7 mouse cellular contexts compared by ENCODE assay signal in genomic region chr1:39576431-39577243, GRCm38 (mm10). TPM values are rescaled to one million over a fixed set of nuclear protein-coding genes. Genes with fewer than 3 reads are reported as not detected.
DNase-seq lines count a peak whose midpoint lies in the region; ATAC-seq and TF ChIP-seq lines count a peak whose summit lies in the region.

No protein-coding gene starts in this region.

- H3K4me1 ChIP-seq in hindbrain, postnatal 0 days (ENCODE audit: insufficient read depth, low read length): peaks cover 8% of the 10 kb centered on the region
- H3K4me1 ChIP-seq in limb, embryonic 13.5 days: peaks cover 36% of the 10 kb centered on the region
- H3K4me1 ChIP-seq in midbrain, embryonic 12.5 days: peaks cover 19% of the 10 kb centered on the region
- peaks cover 3% of the 10 kb centered on the region; the same call in 1 of the 2 replicates for H3K4me1 ChIP-seq in spleen, adult 2 months (ENCODE audit: control insufficient read depth, insufficient read depth, insufficient read length)

- H3K27me3 ChIP-seq in hindbrain, postnatal 0 days (ENCODE audit: insufficient read depth, low read length): no peaks in the 10 kb centered on the region
- no peaks in the 10 kb centered on the region for H3K27me3 ChIP-seq in limb, embryonic 13.5 days
- no peaks in the 10 kb centered on the region for H3K27me3 ChIP-seq in midbrain, embryonic 12.5 days
- H3K27me3 ChIP-seq in spleen, adult 2 months (ENCODE audit: control insufficient read depth, insufficient read depth, low read length): no peaks in the 10 kb centered on the region

- H3K9me3 ChIP-seq in hindbrain, postnatal 0 days (ENCODE audit: low read length): no peaks in the 10 kb centered on the region
- no peaks in the 10 kb centered on the region for H3K9me3 ChIP-seq in limb, embryonic 13.5 days
- H3K9me3 ChIP-seq in midbrain, embryonic 12.5 days: no peaks in the 10 kb centered on the region

- ATAC-seq in hindbrain, postnatal 0 days: peak; percentile 88
- ATAC-seq in limb, embryonic 13.5 days (ENCODE audit: low FRiP score, low read depth): peak; percentile 83
- ATAC-seq in midbrain, embryonic 12.5 days (ENCODE audit: low FRiP score, low read depth): peak; percentile 65

- peak overlapping the region; percentile 94 for H3K9ac ChIP-seq in hindbrain, postnatal 0 days (replicated peaks; ENCODE audit: low read length)
- peak overlapping the region; percentile 97 for H3K9ac ChIP-seq in limb, embryonic 13.5 days
- H3K9ac ChIP-seq in midbrain, embryonic 12.5 days (replicated peaks): peak overlapping the region; percentile 91

- no peak for TF ChIP-seq POLR2A in spleen, adult 2 months (IDR thresholded peaks at IDR 0.05; ENCODE audit: low read depth, low read length)

- H3K4me2 ChIP-seq in hindbrain, postnatal 0 days (ENCODE audit: low read depth, low read length): peak overlapping the region; percentile 62
- peak overlapping the region; percentile 81 for H3K4me2 ChIP-seq in limb, embryonic 13.5 days (replicated peaks)
- H3K4me2 ChIP-seq in midbrain, embryonic 12.5 days (replicated peaks): peak overlapping the region; percentile 80

- peak overlapping the region; percentile 97 for H3K27ac ChIP-seq in hindbrain, postnatal 0 days
- H3K27ac ChIP-seq in limb, embryonic 13.5 days: peak overlapping the region; percentile 99
- peak overlapping the region; percentile 98 for H3K27ac ChIP-seq in midbrain, embryonic 12.5 days (replicated peaks)
- H3K27ac ChIP-seq in spleen, adult 2 months (ENCODE audit: insufficient read depth, low read length): peak overlapping the region; percentile 86

- under 1% methylated on average over 83 of the region's 88 CpGs for WGBS in hindbrain, postnatal 0 days
- 1% methylated on average over 85 of the region's 88 CpGs for WGBS in limb, embryonic 13.5 days
- WGBS in midbrain, embryonic 12.5 days: under 1% methylated on average over 76 of the region's 88 CpGs
- WGBS in spleen, adult 2 months: under 1% methylated on average over 86 of the region's 88 CpGs

- TF ChIP-seq CTCF in hindbrain, postnatal 0 days (IDR thresholded peaks at IDR 0.05; ENCODE audit: low read depth): peak; percentile 2; the same call in 1 of the 2 replicates
- TF ChIP-seq CTCF in spleen, adult 2 months (IDR thresholded peaks at IDR 0.05; ENCODE audit: extremely low read depth, insufficient read depth, insufficient read length, insufficient replicate concordance): 0 out of 2 replicates have a peak, but pooled peaks have one; percentile 7

- DNase-seq in NIH3T3 (ENCODE audit: low read depth): peak; percentile 73
- DNase-seq in c-Kit-positive CD71-positive TER-119-positive erythroid progenitor cells, embryonic 14.5 days (ENCODE audit: low spot score): peak; percentile 56
- DNase-seq in frontal cortex, postnatal 36 days (ENCODE audit: low spot score in 2 of 2): peak; percentile 67 to 73
- DNase-seq in hindbrain, postnatal 0 days (ENCODE audit: low spot score): peak; percentile 80
- DNase-seq in spleen, adult 2 months (ENCODE audit: low read depth in 1 of 2, low spot score in 2 of 2): peak in 1 of 2 experiments; percentile 46

- H3K36me3 ChIP-seq in hindbrain, postnatal 0 days (ENCODE audit: insufficient read depth, low read length): no peaks in the 10 kb centered on the region
- no peaks in the 10 kb centered on the region for H3K36me3 ChIP-seq in limb, embryonic 13.5 days
- H3K36me3 ChIP-seq in midbrain, embryonic 12.5 days: no peaks in the 10 kb centered on the region
- H3K36me3 ChIP-seq in spleen, adult 2 months (ENCODE audit: control insufficient read depth, insufficient read depth, low read length): no peaks in the 10 kb centered on the region

- peak overlapping the region; percentile 94 for H3K4me3 ChIP-seq in hindbrain, postnatal 0 days (ENCODE audit: low read length)
- H3K4me3 ChIP-seq in limb, embryonic 13.5 days: peak overlapping the region; percentile 89
- peak overlapping the region; percentile 91 for H3K4me3 ChIP-seq in midbrain, embryonic 12.5 days
- H3K4me3 ChIP-seq in spleen, adult 2 months (ENCODE audit: extremely low read depth, insufficient read depth, insufficient read length): peak overlapping the region; percentile 92

RNA-seq across cellular contexts. Expression of gene Rnf149, which starts 0.6 kb away (rescaled TPM):
- 13.0 and 14.5 TPM in 2 replicates for total RNA-seq in hindbrain, postnatal 0 days (2014; rRNA removed)
- polyA plus RNA-seq in hindbrain, postnatal 0 days (2015; fragmentation: Nextera tagmentation; extraction: Ambion mirVana): 22.3 and 24.4 TPM in 2 replicates
- 27.4 and 27.9 TPM in 2 replicates for polyA plus RNA-seq in limb, embryonic 13.5 days (2015; fragmentation: Nextera tagmentation; extraction: Ambion mirVana)
- 28.2 and 30.7 TPM in 2 replicates for polyA plus RNA-seq in midbrain, embryonic 12.5 days (2016; fragmentation: Nextera tagmentation; extraction: Ambion mirVana)
- 15.5 and 20.8 TPM in 2 replicates for polyA plus RNA-seq in spleen, adult 2 months (2012; rRNA removed)

RNA-seq across cellular contexts. Expression of gene Cnot11, which starts 41.8 kb away (rescaled TPM):
- 26.4 and 31.7 TPM in 2 replicates for total RNA-seq in hindbrain, postnatal 0 days (2014; rRNA removed)
- 12.3 and 12.7 TPM in 2 replicates for polyA plus RNA-seq in hindbrain, postnatal 0 days (2015; fragmentation: Nextera tagmentation; extraction: Ambion mirVana)
- polyA plus RNA-seq in limb, embryonic 13.5 days (2015; fragmentation: Nextera tagmentation; extraction: Ambion mirVana): 22.9 and 23.2 TPM in 2 replicates
- 24.7 and 28.0 TPM in 2 replicates for polyA plus RNA-seq in midbrain, embryonic 12.5 days (2016; fragmentation: Nextera tagmentation; extraction: Ambion mirVana)
- 11.2 and 17.9 TPM in 2 replicates for polyA plus RNA-seq in spleen, adult 2 months (2012; rRNA removed)
